Mouse (Mus musculus): ENCODE measurements at regions not wholly inside any gene's neighbourhood (a gene's known extent, or its start where the extent isn't known, plus 50 kb on each side); places are given as distances from the start of the nearest gene placed in this dataset.

DNA sequence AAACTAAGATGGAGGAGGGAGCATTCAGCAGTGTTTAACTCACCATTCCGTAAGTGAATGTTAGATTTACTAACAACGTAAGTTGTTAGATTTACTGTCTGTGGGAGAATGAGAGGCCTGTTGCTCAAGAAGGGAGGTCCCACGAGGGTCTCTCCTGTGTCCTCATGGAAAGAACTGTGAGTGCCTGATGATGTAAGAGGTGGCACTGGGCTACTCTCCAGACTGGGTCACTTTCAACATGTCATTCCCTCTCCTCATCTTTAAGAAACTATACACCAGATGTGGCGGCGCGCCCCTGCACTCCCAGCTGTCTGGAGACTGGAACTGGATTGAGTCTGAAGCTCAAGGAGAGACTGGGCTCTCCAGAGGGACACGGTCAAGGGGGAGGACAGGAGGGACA, 343.9 kb upstream of the Dnajc24 start:
- H3K27me3 ChIP-seq (ENCODE audit: control insufficient read depth in 1 of 2, insufficient read depth in 2 of 2, low read length in 2 of 2): no peaks in the 10 kb centered on the region
- TF ChIP-seq USF1 (IDR thresholded peaks at IDR 0.05; ENCODE audit: low read depth, low read length) (no peak), MEF2A (IDR thresholded peaks at IDR 0.05; ENCODE audit: extremely low read depth, insufficient replicate concordance, low read depth, low read length, poor library complexity, severe bottlenecking) (no peak), CHD1 (IDR thresholded peaks at IDR 0.05; ENCODE audit: low read depth, low read length) (no peak), MAX (IDR thresholded peaks at IDR 0.05; ENCODE audit: low read length) (no peak), RCOR1 (IDR thresholded peaks at IDR 0.05; ENCODE audit: low read depth, low read length) (no peak), E2F4 (IDR thresholded peaks at IDR 0.05; ENCODE audit: borderline replicate concordance, low read depth, low read length) (no peak), ZMIZ1 (IDR thresholded peaks at IDR 0.05; ENCODE audit: low read depth, low read length) (no peak), UBTF (IDR thresholded peaks at IDR 0.05; ENCODE audit: borderline replicate concordance, insufficient read depth, low read depth, low read length) (no peak), MYB (IDR thresholded peaks at IDR 0.05; ENCODE audit: low read depth, low read length) (no peak), GABPA (IDR thresholded peaks at IDR 0.05; ENCODE audit: low read depth, low read length) (no peak), JUND (IDR thresholded peaks at IDR 0.05; ENCODE audit: low read depth, low read length) (no peak), ETS1 (IDR thresholded peaks at IDR 0.05; ENCODE audit: low read depth, low read length) (no peak), NELFE (IDR thresholded peaks at IDR 0.05; ENCODE audit: low read depth, low read length) (no peak), MYC (IDR thresholded peaks at IDR 0.05; ENCODE audit: low read depth, low read length) (no peak)

GRCm38 (mm10) chr2:106355565-106355964, 337.5 kb upstream of the Mpped2 start:
- H3K9me3 ChIP-seq (replicated peaks; ENCODE audit: insufficient read depth, low read length): no peaks in the 10 kb centered on the region
- no peaks in the 10 kb centered on the region for H3K79me2 ChIP-seq (ENCODE audit: control insufficient read depth, insufficient read depth, low read length, poor library complexity)
- no peak for DNase-seq (ENCODE audit: low read depth, low spot score)

More for the DNA sequence above, 343.9 kb upstream of the Dnajc24 start:
- Histone ChIP-seq H3K36me3 (ENCODE audit: control insufficient read depth in 1 of 2, insufficient read depth in 2 of 2, low read length in 2 of 2) (no peaks in the 10 kb centered on the region), H3K9ac (ENCODE audit: control insufficient read depth, low read depth, low read length, poor library complexity, severe bottlenecking) (no peak overlapping the region), H3K4me1 (ENCODE audit: control insufficient read depth in 1 of 2, insufficient read depth in 2 of 2, low read length in 2 of 2) (no peaks in the 10 kb centered on the region), H3K4me3 (ENCODE audit: control insufficient read depth in 1 of 2, insufficient read depth in 1 of 2, low read depth in 2 of 2, low read length in 2 of 2) (no peak overlapping the region), H3K9me3 (replicated peaks; ENCODE audit: insufficient read depth, low read length) (no peaks in the 10 kb centered on the region), H3K27ac (ENCODE audit: control insufficient read depth, low read depth, low read length) (no peak overlapping the region), H3K79me2 (ENCODE audit: control insufficient read depth, insufficient read depth, low read length, poor library complexity) (no peaks in the 10 kb centered on the region)
- no peak for DNase-seq (ENCODE audit: low read depth, low spot score)

More at GRCm38 (mm10) chr2:106355565-106355964, 337.5 kb upstream of the Mpped2 start:
- TF ChIP-seq MXI1 (IDR thresholded peaks at IDR 0.05; ENCODE audit: low read depth, low read length): no peak
- no peak for TF ChIP-seq RAD21 (IDR thresholded peaks at IDR 0.05; ENCODE audit: low read depth, low read length)
- no peak for TF ChIP-seq KAT2A (conservative IDR thresholded peaks at IDR 0.05; ENCODE audit: low read depth, low read length)
- no peaks in the 10 kb centered on the region for H3K36me3 ChIP-seq (ENCODE audit: control insufficient read depth in 1 of 2, insufficient read depth in 2 of 2, low read length in 2 of 2)
- H3K27me3 ChIP-seq (ENCODE audit: control insufficient read depth in 1 of 2, insufficient read depth in 2 of 2, low read length in 2 of 2): peaks cover 0 to 2% of the 10 kb centered on the region in 2 experiments; a peak in 1 of 4 replicates
- no peak overlapping the region for H3K27ac ChIP-seq (ENCODE audit: control insufficient read depth, low read depth, low read length)
- H3K9ac ChIP-seq (ENCODE audit: control insufficient read depth, low read depth, low read length, poor library complexity, severe bottlenecking): no peak overlapping the region
- no peak overlapping the region for H3K4me3 ChIP-seq (ENCODE audit: control insufficient read depth in 1 of 2, insufficient read depth in 1 of 2, low read depth in 2 of 2, low read length in 2 of 2)
- no peaks in the 10 kb centered on the region for H3K4me1 ChIP-seq (ENCODE audit: control insufficient read depth in 1 of 2, insufficient read depth in 2 of 2, low read length in 2 of 2)
